Mouse (Mus musculus) lung, postnatal 0 days (tissue): Measurements from ENCODE around the gene Ppp1r3d. TPM values are rescaled to one million over a fixed set of nuclear protein-coding genes. Genes with fewer than 3 reads are reported as not detected.

ENCODE experiments used
- ATAC-seq: fragments of 200-750 bp; cut with Nextera tagmentation; 2 replicates; pipeline ENCODE4 v1.8.0; 2017; ENCODE audit warnings: moderate library complexity
- DNase-seq: peaks from one replicate; pipeline ENCODE4 v3.0.0-alpha.2; 2016; ENCODE audit warnings: low spot score
- H3K27ac ChIP-seq: fragments of 300-500 bp; sonication (generic); 2 replicates; pipeline ENCODE4 v1.5.1; 2014; ENCODE audit warnings: antibody characterized with exemption, mild to moderate bottlenecking, low read length, mixed read lengths
- H3K27me3 ChIP-seq: fragments of 300-500 bp; sonication (generic); replicated peaks from 2 replicates; pipeline ENCODE4 v1.6.1; 2014; ENCODE audit warnings: low read length, mixed read lengths; ENCODE audit not compliant: insufficient read depth
- H3K36me3 ChIP-seq: fragments of 300-500 bp; sonication (generic); 2 replicates; pipeline ENCODE4 v1.6.1; 2014; ENCODE audit warnings: low read length, mixed read lengths; ENCODE audit not compliant: insufficient read depth
- H3K4me1 ChIP-seq: fragments of 300-500 bp; sonication (generic); 2 replicates; pipeline ENCODE4 v1.6.1; 2014; ENCODE audit warnings: antibody characterized with exemption, low read depth, low read length, mixed read lengths; ENCODE audit not compliant: insufficient read depth
- H3K4me2 ChIP-seq: fragments of 300-500 bp; sonication (generic); replicated peaks from 2 replicates; pipeline ENCODE4 v1.6.1; 2014; ENCODE audit warnings: low read depth, mild to moderate bottlenecking, low read length, moderate library complexity, mixed read lengths
- H3K4me3 ChIP-seq: fragments of 300-500 bp; sonication (generic); 2 replicates; pipeline ENCODE4 v1.5.1; 2014; ENCODE audit warnings: low read depth, low read length
- H3K9ac ChIP-seq: fragments of 300-500 bp; sonication (generic); replicated peaks from 2 replicates; pipeline ENCODE4 v1.6.1; 2014; ENCODE audit warnings: low read depth, mild to moderate bottlenecking
- H3K9me3 ChIP-seq: fragments of 300-500 bp; sonication (generic); 2 replicates; pipeline ENCODE4 v1.6.1; 2016; ENCODE audit warnings: low read length, mixed read lengths
- CTCF ChIP-seq: IDR thresholded peaks from 2 replicates; pipeline ENCODE4 v1.5.1; 2016; ENCODE audit warnings: antibody characterized with exemption, mild to moderate bottlenecking
- EP300 ChIP-seq: IDR thresholded peaks from 2 replicates; pipeline ENCODE4 v1.6.1; 2016; ENCODE audit warnings: antibody characterized with exemption, mild to moderate bottlenecking, control low read depth
- WGBS: fragments of 180-500 bp; shearing (Covaris S2); extraction: QIAGEN DNeasy Blood & Tissue Kit; methylation state at CpG from one replicate; pipeline ENCODE4 v1.1.7; 2014; 5-methylcytosine and 5-hydroxymethylcytosine counted together
- polyA plus RNA-seq: library from polyadenylated mRNA; unstranded; fragments of >200 nt; fragmentation: Nextera tagmentation; extraction: Ambion mirVana; gene quantifications from 2 replicates; pipeline ENCODE4 v1.2.1, GENCODE M21; 2015

The Ppp1r3d gene
- polyA plus RNA-seq, 1 experiment from 2014 or later, result 3.5 TPM

DNA sequence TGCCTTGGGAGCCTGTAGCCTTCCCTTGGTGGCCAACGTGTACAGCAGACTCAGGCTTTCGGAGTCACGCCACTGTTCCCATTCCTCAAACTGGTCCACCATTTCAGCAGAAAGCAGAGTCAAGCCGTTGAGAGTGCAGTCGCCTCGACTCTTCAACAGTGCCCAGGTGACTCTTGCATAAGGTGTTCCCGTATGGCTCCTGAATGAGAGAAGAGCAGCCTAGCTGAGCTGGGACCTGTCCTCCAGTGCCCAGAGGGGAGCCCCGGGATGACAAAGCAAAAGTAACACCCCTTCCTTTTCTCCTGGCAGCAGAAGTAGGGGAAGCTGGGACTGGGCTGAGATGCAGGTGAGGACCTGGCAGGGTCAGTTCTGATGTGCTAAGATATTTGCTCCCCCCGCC lies 13.9 kb upstream of the Ppp1r3d start:
- no peak overlapping the region for H3K27ac ChIP-seq
- H3K4me3 ChIP-seq, result no peak overlapping the region
- no peak for ATAC-seq
- WGBS, result 70% methylated on average over 9 of the region's 9 CpGs
- no peaks in the 10 kb centered on the region for H3K36me3 ChIP-seq
- TF ChIP-seq EP300 (no peak), CTCF (no peak)
- no peak overlapping the region for H3K9ac ChIP-seq
- no peaks in the 10 kb centered on the region for H3K4me1 ChIP-seq
- no peak overlapping the region for H3K4me2 ChIP-seq
- no peaks in the 10 kb centered on the region for H3K27me3 ChIP-seq
- H3K9me3 ChIP-seq, result no peaks in the 10 kb centered on the region
- no peak for DNase-seq

- H3K4me1 ChIP-seq, result no peaks in the 10 kb centered on the region
- no peak for DNase-seq
- H3K27ac ChIP-seq, result no peak overlapping the region
- TF ChIP-seq EP300, result no peak
- TF ChIP-seq CTCF, result no peak
- no peak overlapping the region for H3K4me3 ChIP-seq
- H3K9me3 ChIP-seq, result no peaks in the 10 kb centered on the region
- H3K36me3 ChIP-seq, result no peaks in the 10 kb centered on the region
- no peak for ATAC-seq
- no peak overlapping the region for H3K9ac ChIP-seq
- WGBS, result 79% methylated on average over 5 of the region's 5 CpGs
- no peak overlapping the region for H3K4me2 ChIP-seq
- H3K27me3 ChIP-seq, result no peaks in the 10 kb centered on the region
These were observed 12.9 kb upstream of the Ppp1r3d start for GRCm38 (mm10) chr2:178427181-178427580.

DNA sequence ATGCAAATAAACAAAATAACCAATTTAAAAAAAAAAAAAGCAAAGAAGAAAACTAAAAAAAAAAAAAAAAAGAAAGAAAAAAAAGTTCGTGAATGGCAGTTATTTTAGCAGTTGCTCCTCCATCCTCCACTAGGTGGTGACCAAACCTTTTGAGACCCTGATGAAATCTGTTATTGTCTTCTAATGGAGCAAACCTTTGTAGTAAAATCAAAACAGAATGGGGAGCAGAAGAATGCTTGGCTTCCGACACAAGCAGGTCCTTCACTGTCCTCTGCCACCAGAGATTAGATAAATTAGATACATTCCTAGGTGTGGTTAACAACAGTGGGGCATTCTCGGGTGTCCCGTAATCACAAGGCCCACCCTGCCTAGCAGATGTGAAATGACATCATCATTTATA lies 12.0 kb upstream of the Ppp1r3d start:
- Histone ChIP-seq H3K9me3 (no peaks in the 10 kb centered on the region), H3K4me2 (no peak overlapping the region), H3K4me3 (no peak overlapping the region), H3K9ac (no peak overlapping the region), H3K27ac (no peak overlapping the region), H3K27me3 (no peaks in the 10 kb centered on the region), H3K36me3 (no peaks in the 10 kb centered on the region), H3K4me1 (no peaks in the 10 kb centered on the region)
- DNase-seq (peak; percentile 47), ATAC-seq (no peak)
- TF ChIP-seq CTCF (peak; percentile 69), EP300 (no peak)
- 17% methylated on average over 4 of the region's 4 CpGs for WGBS

GRCm38 (mm10) chr2:178423223-178423622 lies 9.0 kb upstream of the Ppp1r3d start:
- Histone ChIP-seq H3K9me3 (no peaks in the 10 kb centered on the region), H3K4me1 (no peaks in the 10 kb centered on the region), H3K4me2 (no peak overlapping the region), H3K4me3 (no peak overlapping the region), H3K27me3 (no peaks in the 10 kb centered on the region), H3K27ac (no peak overlapping the region), H3K9ac (no peak overlapping the region), H3K36me3 (no peaks in the 10 kb centered on the region)
- ATAC-seq (no peak), DNase-seq (no peak)
- no peak for TF ChIP-seq CTCF
- TF ChIP-seq EP300, result no peak
- WGBS, result 58% methylated on average over 5 of the region's 5 CpGs

DNA sequence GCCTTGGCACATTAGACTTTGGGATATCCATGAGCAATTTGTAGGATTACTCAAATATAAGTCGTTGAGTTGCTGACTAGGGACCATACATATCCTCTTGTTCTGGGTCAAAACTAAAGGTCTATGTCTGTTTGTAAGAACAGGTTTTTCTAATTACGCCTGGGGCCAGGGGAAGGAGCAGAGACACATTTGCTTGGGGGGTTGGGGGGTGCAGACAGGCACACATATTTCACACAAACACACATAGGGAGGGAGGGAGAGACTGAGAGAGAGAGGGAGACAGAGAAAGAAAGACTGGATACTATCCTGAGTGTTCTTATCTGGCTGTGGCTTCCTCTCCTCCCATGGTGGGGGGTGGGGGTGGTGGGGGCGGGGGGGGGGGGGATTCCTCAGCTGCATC lies 7.9 kb upstream of the Ppp1r3d start:
- H3K9ac ChIP-seq, result no peak overlapping the region
- no peaks in the 10 kb centered on the region for H3K4me1 ChIP-seq
- TF ChIP-seq EP300, result no peak
- TF ChIP-seq CTCF, result no peak
- H3K9me3 ChIP-seq, result no peaks in the 10 kb centered on the region
- no peak overlapping the region for H3K27ac ChIP-seq
- DNase-seq (no peak), ATAC-seq (no peak)
- WGBS, result 44% methylated on average over 2 of the region's 3 CpGs
- H3K4me3 ChIP-seq, result no peak overlapping the region
- H3K4me2 ChIP-seq, result no peak overlapping the region
- H3K36me3 ChIP-seq, result no peaks in the 10 kb centered on the region
- H3K27me3 ChIP-seq, result no peaks in the 10 kb centered on the region

DNA sequence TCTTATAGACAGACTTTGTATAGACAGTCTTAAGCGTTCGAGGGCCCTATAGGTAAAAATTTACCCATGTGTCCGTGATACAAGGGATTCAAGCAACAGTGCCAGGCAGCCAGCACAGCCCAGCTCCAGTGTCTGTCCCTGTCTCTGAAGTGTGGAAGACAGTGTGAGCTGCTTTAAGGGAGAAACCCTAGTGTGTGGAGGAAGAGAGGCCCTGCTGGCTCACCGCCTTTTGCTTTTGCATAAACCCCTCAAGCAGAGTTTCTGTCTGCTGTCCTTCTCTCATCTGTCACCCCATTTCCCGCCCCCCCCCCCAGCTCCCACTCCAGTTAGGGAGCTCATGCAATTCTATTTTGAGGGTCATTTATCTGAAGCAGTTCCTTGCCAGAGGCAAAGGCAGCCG lies 7.3 kb upstream of the Ppp1r3d start:
- Histone ChIP-seq H3K36me3 (no peaks in the 10 kb centered on the region), H3K9ac (no peak overlapping the region), H3K4me2 (no peak overlapping the region), H3K4me3 (no peak overlapping the region), H3K4me1 (no peaks in the 10 kb centered on the region), H3K27me3 (no peaks in the 10 kb centered on the region), H3K9me3 (no peaks in the 10 kb centered on the region), H3K27ac (no peak overlapping the region)
- ATAC-seq, result no peak
- no peak for TF ChIP-seq CTCF
- TF ChIP-seq EP300, result no peak
- DNase-seq, result no peak
- 48% methylated on average over 6 of the region's 6 CpGs for WGBS

DNA sequence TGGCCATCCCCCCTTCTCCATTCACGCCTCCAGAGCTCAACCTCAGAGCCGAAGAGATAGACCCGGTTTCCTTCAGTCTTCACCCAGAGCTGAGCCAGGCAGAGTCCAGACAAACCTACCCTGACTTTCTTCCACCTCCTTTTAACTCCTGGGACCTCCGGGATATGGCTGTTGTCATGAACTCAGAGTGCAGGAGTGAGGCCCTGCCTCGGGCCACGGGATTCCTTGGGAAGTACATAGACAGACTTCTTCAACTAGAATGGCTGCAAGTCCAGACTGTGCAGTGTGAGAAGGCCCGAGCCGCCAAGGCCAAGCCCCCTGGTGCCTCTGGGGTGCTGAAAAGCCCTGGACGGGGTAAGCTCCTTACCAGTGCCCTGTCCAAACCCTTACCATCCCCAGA lies 6.3 kb upstream of the Ppp1r3d start:
- ATAC-seq (no peak), DNase-seq (no peak)
- no peak overlapping the region for H3K27ac ChIP-seq

More for the DNA sequence above, 6.3 kb upstream of the Ppp1r3d start:
- Histone ChIP-seq H3K4me1 (no peaks in the 10 kb centered on the region), H3K4me2 (no peak overlapping the region), H3K4me3 (no peak overlapping the region), H3K9ac (no peak overlapping the region), H3K27me3 (no peaks in the 10 kb centered on the region), H3K36me3 (no peaks in the 10 kb centered on the region), H3K9me3 (no peaks in the 10 kb centered on the region)
- 89% methylated on average over 9 of the region's 9 CpGs for WGBS
- TF ChIP-seq EP300 (no peak), CTCF (no peak)
